Mouse (Mus musculus): ENCODE results near the gene Flt3.

The Flt3 gene

DNA sequence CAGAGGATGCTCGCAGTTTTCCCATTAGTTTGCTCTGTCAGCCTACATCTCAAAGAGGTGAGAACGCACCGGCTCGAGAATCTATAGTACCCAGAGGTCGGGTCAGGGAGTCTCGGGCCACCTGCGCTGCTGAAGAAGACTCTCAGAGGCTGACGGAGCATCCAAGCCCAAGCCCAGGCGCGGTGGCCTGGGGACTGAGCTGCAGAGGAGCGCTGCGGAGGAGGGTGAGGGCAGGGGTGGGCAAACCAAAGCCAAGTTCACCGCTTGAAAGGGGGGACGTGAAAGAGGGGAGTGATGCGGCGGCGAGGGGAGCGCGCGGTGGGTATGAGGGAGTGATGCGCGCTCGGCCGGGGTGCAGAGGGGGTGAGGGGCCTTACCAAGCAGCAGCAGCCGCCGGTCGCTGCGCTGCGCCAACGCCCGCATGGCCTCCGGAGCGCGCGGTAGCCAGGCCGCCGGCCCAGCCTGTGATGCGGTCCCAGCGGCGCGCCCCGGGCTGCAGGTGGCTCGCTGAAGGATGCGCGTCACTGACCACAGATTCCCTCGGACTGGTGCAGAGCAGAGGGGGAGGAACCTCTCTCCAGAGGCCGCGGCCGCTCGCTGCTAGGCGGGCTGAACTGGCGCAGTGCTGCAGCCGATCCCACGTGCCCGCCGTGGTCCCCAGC lies at the start of gene Flt3:
Gene Flt3 (minus strand): TSS at position 647 of the 662 bp plus-strand sequence.
- peak; percentile 85 for ATAC-seq (ENCODE audit: low TSS enrichment)

DNA sequence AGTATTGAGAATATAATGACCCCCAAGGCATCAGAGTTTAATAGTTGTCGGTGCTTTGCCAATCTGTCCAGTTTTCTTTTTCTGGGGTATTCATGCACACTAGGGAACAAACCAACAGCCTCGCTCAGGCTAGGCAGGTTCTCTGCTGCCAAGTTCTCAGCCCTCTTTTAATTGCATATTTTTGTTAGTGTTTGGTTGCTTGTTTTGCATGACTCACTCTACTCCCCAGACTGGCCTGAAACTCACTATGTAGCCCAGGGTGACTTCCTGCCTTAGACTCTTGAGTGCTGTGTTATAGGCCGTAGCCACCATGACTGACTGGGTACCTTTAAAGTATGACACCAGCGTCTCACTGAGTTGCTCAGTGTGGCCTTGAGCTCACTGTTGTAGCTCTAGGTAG lies 48.6 kb upstream of the Flt3 start:
- 0 out of 2 replicates have a peak, but pooled peaks have one; percentile 56 for ATAC-seq (ENCODE audit: low TSS enrichment)

DNA sequence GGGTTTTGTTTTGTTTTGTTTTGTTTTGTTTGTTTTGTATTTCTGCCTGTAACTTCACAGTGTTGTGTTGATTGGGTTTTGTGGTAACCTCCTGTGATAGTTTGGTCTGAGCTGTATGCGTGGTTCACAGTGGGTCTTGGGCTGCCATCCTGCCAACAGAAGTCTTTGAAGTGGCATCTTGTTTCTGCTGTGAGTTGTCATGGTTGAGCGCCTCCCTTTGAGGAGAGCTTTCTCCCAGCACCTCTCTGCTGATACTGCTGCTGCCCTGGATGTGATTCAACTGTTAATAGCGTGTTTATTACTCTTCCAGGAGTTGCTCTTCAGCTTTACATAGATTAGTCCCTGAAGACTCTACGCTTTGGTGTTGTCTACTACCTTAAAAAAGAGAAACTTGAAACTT lies 48.2 kb upstream of the Flt3 start:
- ATAC-seq (ENCODE audit: low TSS enrichment) = no peak

DNA sequence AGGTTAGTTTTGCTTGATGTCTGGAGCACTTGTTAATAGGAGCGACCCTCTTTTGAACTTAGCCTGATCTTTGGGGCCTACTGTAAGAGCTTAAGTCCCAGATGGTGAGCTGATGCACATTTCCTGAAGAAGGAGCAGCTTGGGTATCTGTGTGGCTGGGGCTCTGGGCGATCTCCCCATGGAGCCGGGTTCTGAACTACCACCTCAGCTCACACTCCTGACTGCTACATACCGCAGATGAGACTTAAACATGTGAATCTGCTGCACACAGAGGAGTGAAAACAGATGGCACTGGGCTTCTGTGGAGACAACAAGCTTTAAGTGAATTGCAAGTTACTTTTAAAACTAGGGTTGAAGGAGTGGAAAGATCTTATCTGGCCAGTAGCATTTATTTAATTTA lies 45.0 kb upstream of the Flt3 start:
- ATAC-seq (ENCODE audit: low TSS enrichment) = peak; percentile 68

DNA sequence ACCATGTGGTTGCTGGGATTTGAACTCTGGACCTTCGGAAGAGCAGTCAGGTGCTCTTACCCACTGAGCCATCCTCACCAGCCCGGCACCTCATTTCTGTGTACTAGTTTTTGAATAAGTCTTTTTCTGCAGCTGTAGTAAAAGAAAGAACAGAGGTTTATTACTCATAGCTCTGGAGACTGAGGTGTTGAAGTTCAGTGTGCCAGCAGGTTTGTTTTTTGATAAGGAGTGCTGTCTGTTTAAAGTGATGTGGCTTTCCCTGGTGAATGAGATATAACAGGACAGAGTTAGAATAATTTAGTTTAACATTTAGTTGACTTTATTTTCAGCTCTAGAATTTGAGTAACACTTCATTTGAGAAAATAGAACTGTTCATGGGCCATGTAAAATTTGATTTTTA lies 44.5 kb upstream of the Flt3 start:
- ATAC-seq (ENCODE audit: low TSS enrichment) = no peak

DNA sequence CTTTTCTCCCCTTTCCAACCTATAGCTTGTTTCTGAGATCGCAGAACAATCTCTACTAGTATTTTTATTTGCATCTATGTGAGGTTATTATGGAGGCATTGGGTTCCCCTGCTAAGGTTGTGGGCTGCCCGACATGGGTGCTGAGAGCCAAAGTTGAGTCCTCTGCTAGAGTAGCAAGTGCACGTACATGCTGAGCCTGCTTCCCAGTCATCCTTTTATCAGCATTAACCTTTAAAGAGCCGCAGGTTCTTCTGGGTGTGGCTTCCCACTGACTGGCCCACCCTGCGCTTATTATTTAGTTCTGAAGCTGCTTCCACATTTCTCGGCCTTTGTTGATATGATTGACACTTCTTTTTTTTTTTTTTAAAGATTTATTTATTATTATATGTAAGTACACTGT lies 44.0 kb upstream of the Flt3 start:
- no peak for ATAC-seq (ENCODE audit: low TSS enrichment)

DNA sequence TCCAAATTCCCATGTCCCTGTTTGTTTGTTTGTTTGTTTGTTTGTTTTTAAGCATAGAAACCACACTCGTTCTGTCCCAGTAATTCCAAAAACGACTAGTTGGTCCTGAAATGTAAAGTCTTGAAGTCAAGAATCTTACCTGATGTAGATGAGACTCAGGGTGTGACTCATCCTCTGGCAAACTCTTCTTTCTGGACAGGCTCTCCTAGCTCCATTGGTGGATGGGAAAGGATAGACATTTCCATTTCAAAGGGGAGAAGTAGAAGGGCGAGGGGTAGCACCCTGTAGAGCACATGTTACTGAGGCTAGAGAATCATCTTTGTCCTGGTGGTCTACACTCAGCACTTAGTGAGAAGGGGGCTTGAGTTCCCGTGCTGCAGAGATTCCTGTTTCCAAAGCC lies 42.5 kb upstream of the Flt3 start:
- no peak for ATAC-seq (ENCODE audit: low TSS enrichment)

DNA sequence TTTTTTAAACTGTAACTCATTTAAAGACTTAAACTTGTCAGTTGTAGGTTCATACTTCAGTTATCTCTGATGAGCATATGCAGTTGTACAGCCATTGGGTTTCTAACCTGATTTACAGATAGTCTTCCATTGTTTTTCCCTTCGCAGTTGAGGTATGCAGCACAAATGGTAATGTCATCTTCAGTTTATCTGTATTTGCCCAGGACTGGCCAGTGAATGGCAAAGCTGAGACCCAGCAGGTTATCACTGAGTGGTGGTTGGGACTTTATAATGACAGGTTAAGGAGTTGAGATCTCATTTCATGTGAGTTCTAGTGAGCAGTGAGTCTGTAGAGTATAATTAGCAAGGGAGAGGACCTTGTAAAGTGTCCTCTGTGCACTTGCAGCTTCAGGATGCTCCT lies 41.7 kb upstream of the Flt3 start:
- no peak for ATAC-seq (ENCODE audit: low TSS enrichment)

DNA sequence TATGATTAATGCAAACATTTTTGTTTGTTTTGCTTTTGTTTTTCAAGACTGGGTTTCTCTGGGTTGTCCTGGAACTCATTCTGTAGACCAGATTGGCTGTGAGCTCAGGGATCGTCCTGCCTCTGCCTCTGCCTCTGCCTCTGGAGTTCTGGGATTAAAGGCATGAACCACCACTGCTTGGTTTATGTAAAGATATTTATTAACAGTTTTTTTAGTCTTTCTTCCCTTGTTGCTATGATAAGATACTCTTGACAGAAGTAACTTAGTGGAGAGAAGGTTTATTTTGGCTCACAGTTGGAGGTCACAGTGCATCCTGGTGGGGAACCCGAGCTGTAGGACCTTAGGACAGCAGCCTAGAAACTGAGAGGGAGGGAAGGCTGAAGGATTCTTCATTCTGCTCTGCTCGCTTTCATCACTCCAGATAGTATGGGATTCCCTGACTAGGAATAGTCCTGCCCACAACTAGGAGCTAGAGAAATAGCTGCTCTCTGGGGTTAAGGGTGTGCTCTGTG lies 40.8 kb upstream of the Flt3 start:
- ATAC-seq (ENCODE audit: low TSS enrichment) = no peak

DNA sequence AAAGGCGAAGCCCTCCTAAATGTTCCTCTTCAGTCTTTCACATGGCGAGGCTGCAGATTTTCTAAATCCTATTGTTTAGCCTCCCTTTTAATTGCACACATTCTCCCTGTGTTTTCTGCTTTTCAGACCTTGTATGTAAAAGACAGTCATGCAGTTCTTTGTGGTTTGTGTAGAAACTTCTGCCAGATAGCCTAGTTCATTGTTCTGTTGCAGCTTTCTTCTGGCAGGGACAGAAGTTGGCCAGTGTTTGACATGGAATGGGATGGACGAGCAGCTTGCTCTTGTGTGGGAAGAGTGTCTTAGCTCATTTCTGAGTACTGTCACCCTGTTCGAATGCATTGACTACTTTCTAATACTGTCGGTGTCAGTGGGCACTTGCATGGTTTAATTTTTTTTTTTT lies 36.2 kb upstream of the Flt3 start:
- ATAC-seq (ENCODE audit: low TSS enrichment) = no peak

DNA sequence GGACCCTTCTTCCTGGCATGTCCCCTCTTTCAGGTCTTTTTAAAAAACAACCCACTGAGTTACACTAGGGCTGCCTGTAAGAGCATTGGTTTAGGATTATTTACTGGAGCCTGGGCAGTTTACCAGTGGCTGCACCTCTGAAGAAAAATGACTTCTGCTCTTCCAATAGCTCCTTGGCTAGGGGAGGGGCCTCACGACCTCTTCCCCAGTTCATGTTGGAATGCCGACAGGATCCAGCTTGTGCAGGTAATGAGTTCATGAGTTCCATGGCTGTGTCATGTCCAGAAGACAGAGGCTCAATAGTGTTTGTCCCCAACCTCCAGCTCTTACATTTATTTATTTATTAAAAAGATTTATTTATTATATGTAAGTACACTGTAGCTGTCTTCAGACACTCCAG lies 35.5 kb upstream of the Flt3 start:
- no peak for ATAC-seq (ENCODE audit: low TSS enrichment)

DNA sequence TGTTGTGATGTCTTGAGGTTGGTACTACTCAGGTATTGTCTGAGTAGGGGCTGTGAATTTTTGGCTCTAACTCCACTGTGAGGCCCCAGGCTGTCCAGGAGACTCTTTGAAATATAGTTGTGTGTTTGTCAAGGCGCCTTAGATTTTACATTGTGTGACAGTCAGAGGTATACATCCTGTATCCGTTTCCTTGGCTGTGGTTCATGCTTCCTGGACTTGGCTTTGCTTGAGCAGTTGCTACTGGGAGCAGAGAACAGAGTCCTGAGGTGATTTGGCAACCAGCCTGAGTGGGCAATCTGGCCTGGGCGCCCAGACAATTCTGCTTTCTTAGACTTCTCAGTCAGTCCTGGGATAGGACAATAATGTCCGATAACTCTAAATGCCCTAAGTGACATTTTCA lies 34.9 kb upstream of the Flt3 start:
- no peak for ATAC-seq (ENCODE audit: low TSS enrichment)

DNA sequence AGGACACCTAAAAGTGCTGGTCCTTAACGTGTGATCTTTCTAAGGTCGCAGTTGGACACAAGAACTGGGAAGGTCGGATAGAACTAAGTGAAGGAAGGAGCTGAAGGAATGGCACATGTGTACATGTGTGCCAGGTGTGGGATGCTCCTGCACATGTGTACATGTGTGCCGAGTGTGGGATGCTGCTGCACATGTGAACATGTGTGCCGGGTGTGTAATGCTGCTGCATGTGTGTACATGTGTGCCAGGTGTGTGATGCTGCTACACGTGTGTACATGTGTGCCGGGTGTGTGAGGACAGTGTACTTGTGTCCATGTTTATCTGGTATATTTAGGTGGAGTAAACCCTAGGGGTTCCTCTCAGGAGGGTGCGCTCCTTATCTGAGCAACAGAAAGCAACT lies 32.6 kb upstream of the Flt3 start:
- no peak for ATAC-seq (ENCODE audit: low TSS enrichment)

DNA sequence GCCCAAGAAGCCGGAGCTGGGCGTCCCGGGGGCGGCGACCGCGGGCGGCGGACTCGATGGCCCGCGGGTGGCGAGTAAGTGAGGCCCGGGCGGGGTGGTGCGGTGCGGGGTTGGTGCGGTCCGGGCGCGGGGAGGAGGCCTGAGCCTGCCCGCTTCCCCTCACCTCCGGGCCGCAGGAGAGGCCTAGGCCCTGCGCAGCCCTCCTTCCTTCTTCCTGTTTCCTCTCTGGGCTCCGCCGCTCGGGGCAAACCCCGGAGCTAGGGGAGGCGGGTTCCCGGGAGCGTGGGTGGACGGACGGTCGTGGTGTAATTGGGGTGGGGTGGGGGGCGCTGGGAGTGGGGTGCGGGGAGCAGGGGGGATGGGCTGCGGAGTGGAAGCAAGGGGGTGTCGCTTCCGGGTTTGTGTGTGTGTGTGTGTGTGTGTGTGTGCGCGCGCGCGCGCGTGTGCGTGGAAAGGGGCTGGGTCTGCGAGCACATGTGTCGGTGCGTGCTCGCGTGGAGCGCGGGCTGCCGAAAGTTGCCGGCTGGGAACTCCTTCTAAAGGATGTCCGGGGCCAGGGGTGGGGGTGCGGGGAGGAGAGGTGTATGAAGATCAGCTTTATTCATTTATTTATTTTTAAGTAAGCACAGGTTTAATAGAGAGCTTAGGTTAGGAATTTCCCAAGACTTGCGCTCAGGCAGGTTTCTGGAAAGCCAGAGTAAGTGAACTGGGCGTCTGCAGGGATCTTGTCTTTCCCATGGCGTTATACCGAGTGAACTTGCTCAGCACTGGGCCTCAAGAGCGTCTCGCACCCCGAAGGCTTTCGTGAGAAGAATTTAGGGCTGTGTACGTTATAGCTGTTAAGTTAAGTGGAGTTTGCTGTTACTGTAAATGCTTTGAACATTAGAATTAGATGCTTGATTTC lies 30.9 kb upstream of the Flt3 start:
- peak; percentile 21; the same call in 1 of the 2 replicates for ATAC-seq (ENCODE audit: low TSS enrichment)

DNA sequence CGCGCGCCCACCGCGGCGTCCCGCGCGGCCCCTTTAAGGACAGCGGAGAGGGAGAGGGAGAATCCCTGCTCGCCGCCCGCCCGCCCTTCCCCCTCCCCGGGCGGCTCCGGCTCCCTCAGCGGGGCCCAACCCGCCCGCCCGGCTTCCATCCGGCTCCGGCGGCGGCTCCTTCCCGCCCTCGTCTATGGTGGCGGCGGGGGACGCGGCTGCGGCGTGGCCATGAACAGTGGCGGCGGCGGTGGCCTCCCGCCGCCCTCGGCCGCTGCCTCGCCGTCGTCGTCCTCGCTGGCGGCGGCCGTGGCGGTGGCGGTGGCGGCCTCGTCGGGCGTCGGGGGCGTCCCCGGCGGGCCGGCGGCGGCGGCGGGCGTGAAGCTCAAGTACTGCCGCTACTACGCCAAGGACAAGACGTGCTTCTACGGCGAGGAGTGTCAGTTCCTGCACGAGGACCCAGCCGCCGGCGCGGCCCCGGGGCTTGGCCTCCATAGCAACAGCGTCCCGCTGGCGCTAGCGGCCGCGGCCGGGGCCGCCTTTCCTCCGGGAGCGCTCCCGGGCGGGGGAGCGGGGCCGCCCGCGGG lies 30.2 kb upstream of the Flt3 start:
- ATAC-seq (ENCODE audit: low TSS enrichment) = peak; percentile 80

DNA sequence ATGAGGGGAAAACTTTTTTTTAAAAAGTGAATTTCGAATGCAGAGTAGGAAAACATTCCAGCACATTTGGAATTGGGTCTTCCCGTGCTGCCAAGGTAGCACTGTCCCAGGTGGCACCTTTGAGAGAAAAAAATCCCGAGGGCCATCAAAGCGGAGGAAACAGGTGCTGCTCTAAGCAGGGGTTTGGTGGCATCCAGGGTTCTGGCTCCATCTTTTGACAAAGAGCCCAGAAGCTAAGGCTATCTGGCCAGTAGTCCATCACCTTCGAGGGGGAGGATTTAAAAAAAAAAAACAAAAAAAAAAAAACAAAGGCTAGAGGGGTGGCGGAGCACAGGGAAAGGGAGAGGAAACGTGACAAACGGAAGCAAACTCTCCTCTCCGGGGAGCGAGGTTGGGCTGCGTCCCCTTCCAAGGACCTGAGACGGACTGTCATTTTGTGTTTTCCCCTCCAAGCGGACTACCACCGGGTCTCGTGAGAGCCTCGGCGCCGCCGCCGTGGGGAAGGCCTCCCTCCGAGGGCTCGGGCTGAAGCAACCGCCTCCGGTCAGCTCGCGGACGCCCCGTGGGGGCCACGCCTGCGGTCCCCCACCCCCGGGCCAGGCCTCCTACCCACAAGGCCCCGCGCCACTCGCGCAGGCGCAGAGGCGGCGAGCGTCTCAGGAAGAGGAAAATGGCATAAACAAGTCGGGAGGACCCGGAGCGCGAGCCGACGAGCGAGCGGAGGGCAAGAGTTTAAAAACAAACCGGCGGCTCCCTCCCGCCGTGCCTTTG lies 29.4 kb upstream of the Flt3 start, which contains the start of gene Pan3:
Gene Pan3 (plus strand): TSS at position 627 of the 771 bp plus-strand sequence.
- ATAC-seq (ENCODE audit: low TSS enrichment) = peak; percentile 92

DNA sequence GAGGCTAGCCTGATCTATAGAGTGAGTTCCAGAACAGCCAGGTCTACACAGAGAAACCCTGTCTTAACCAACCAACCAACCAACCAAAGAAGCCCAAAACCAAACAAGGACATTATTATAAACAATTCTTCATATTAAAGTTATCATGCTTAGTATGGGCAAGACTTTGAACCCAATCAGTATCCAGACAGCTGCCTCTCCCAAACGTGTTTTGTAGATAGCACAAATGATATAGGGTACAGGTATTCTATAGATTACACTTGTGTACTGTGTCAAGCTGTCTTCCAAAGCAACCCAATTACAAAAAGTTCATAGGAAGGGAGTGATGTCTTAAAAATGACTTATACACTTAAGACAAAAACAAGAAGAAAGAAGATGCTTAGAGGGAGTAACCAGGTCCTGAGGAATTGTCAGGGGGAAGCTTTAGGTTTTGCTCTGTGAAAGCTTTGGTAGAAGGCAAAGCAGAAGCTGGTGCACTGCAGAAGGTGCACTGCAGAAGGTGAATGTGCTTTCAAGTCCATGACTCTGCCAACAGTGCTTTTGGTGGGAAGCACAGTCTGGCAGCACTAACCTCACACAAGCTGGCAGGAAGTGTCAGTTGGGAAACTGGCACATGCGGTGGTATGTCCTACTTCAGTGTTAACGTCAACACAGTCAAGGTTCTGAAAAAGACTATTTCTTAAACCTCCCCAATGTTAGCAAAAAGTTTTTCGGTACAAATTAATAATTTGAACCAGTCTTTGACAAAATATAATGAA lies 25.9 kb upstream of the Flt3 start:
- ATAC-seq (ENCODE audit: low TSS enrichment) = no peak

DNA sequence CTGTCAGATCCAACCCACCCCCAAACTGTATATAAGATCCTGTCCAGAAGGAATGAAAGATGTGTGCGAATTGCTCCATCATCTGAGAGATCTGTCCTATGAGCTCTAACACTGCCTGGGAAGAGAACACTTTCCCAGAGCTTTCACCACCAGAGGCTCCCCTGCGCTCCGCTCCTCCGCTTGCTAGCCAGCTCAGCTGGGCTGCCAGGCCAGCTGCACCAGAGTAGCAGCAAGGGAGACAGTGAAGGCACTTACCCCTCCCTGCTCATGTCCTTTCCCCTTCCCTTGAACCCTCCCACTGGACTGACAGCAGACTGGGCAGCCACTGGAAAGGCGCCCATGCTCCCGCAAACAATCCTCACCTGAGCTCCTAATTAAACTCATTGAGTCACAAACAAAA lies 23.3 kb upstream of the Flt3 start:
- ATAC-seq (ENCODE audit: low TSS enrichment) = peak; percentile 69; the same call in 1 of the 2 replicates

DNA sequence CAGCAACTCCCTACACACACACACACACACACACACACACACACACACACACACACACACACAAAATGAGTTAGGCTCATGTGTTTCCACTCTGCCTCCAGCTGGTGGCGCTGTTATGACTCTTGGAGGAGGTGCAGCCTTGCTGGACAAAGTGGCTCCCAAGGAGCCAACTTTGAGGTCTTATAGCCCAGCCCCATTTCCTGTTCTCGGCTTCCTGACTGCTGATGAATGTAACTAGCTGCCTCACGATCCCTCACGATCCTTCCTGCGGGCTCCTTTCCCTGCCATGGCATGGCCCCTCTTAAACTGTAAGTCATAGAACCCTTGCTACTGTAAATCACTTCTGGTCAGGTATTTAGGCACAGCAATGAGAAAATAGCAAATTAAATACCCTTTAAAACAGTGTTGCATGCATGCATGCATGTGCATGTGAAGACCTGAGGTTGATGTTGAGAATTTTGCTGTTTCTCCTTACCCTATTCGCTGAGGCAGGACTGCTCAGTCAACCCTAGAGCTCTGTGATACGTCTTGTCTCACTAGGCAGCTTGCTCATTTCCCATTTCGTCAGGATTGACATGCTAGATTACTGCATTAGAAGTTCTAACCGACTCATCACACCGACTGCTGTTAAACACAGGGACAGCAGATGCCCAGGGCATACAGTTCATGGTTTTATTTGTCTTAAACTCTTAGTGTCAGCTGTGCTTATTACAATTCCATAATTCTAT lies 18.3 kb upstream of the Flt3 start:
- ATAC-seq (ENCODE audit: low TSS enrichment) = no peak

DNA sequence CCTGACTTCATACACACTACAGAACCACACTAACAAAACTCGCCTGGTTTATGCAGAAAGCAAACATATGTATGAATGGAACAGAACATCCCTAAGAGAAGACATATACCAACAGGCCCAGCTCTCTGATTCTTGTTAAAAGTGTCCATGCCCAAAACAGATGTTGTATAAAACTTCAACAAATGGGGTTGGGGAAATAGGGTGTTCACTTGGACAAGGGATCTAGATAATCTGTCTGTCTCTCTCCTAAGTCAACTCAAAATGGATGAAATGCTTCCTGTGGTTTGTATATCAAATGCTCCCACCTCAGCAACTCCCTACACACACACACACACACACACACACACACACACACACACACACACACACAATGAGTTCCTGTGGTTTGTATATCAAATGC lies 17.7 kb upstream of the Flt3 start:
- no peak for ATAC-seq (ENCODE audit: low TSS enrichment)
